Mouse (Mus musculus) 3134 (cell line): ENCODE results near the gene Mepce.

Experiments
- DNase-seq: peaks from one replicate; pipeline ENCODE4 v3.0.0-alpha.2; 2011; ENCODE audit warnings: low spot score; ENCODE audit not compliant: insufficient read length; ENCODE audit errors: extremely low read depth

The Mepce gene

GRCm38 (mm10) chr5:137788946-137789531 is 1.6 kb upstream of the Mepce start:
- DNase-seq = no peak

GRCm38 (mm10) chr5:137788171-137788570 is 716 bp upstream of the Mepce start:
- DNase-seq = no peak

- DNase-seq = peak; percentile 99
Observed at GRCm38 (mm10) chr5:137786109-137786942, 1.1 kb downstream of the Mepce start.

- DNase-seq = peak; percentile 29
Observed at GRCm38 (mm10) chr5:137785164-137786031, 2.1 kb downstream of the Mepce start.

- no peak for DNase-seq
Observed at GRCm38 (mm10) chr5:137784546-137784945, 2.9 kb downstream of the Mepce start.

GRCm38 (mm10) chr5:137783901-137784540 is 3.4 kb downstream of the Mepce start:
- DNase-seq = no peak

- no peak for DNase-seq
Observed at GRCm38 (mm10) chr5:137782776-137783522, 4.5 kb downstream of the Mepce start.

GRCm38 (mm10) chr5:137781661-137782060 is 5.8 kb downstream of the Mepce start:
- no peak for DNase-seq

GRCm38 (mm10) chr5:137779053-137779933 is 8.2 kb downstream of the Mepce start:
- peak; percentile 67 for DNase-seq

GRCm38 (mm10) chr5:137778635-137779034 is 8.8 kb downstream of the Mepce start, which contains the start of gene Ppp1r35:
Ppp1r35 (plus strand) TSS chr5:137778849.
- DNase-seq = peak; percentile 99

- DNase-seq = no peak
Observed at GRCm38 (mm10) chr5:137777267-137777845, 10.1 kb downstream of the Mepce start.

GRCm38 (mm10) chr5:137776408-137776918 is 11.0 kb downstream of the Mepce start:
- DNase-seq = peak; percentile 44

- DNase-seq = no peak
Observed at GRCm38 (mm10) chr5:137775587-137776290, 11.7 kb downstream of the Mepce start.

GRCm38 (mm10) chr5:137772755-137773154 is 14.7 kb downstream of the Mepce start:
- DNase-seq = no peak

- no peak for DNase-seq
Observed at GRCm38 (mm10) chr5:137770709-137771108, 16.7 kb downstream of the Mepce start.

GRCm38 (mm10) chr5:137768475-137768874 is 19.0 kb downstream of the Mepce start:
- no peak for DNase-seq

- no peak for DNase-seq
Observed at GRCm38 (mm10) chr5:137766270-137766669, 21.2 kb downstream of the Mepce start.
